Mouse (Mus musculus) stomach, embryonic 15.5 days (tissue): ENCODE measurements around the gene Tlr7. TPM values are rescaled to one million over a fixed set of nuclear protein-coding genes. Genes with fewer than 3 reads are reported as not detected.
"Not testable (repeated sequence)": the region's sequence is repeated elsewhere in the genome, so short reads cannot be mapped to it uniquely, and the experiment has no call there.

ENCODE experiments used
- ATAC-seq: fragments of 200-750 bp; cut with Nextera tagmentation; 2 replicates; pipeline ENCODE4 v1.8.0; 2017; ENCODE audit warnings: low read depth, moderate number of reproducible peaks, moderate TSS enrichment; ENCODE audit not compliant: insufficient read depth, low FRiP score
- H3K27ac ChIP-seq: fragments of 300-500 bp; sonication (generic); 2 replicates; pipeline ENCODE4 v1.5.1; 2015; ENCODE audit warnings: mild to moderate bottlenecking, inconsistent platforms
- H3K27me3 ChIP-seq: fragments of 300-500 bp; sonication (generic); replicated peaks from 2 replicates; pipeline ENCODE4 v1.6.1; 2015; ENCODE audit warnings: inconsistent platforms
- H3K36me3 ChIP-seq: fragments of 300-500 bp; sonication (generic); 2 replicates; pipeline ENCODE4 v1.6.1; 2015; ENCODE audit warnings: inconsistent platforms
- H3K4me1 ChIP-seq: fragments of 300-500 bp; sonication (generic); 2 replicates; pipeline ENCODE4 v1.6.1; 2015; ENCODE audit warnings: inconsistent platforms
- H3K4me2 ChIP-seq: fragments of 300-500 bp; sonication (generic); 2 replicates; pipeline ENCODE4 v1.6.1; 2015; ENCODE audit warnings: mild to moderate bottlenecking, inconsistent platforms
- H3K4me3 ChIP-seq: fragments of 300-500 bp; sonication (generic); replicated peaks from 2 replicates; pipeline ENCODE4 v1.5.1; 2015; ENCODE audit warnings: inconsistent platforms
- H3K9ac ChIP-seq: fragments of 300-500 bp; sonication (generic); 2 replicates; pipeline ENCODE4 v1.6.1; 2015; ENCODE audit warnings: inconsistent platforms
- H3K9me3 ChIP-seq: fragments of 300-500 bp; sonication (generic); 2 replicates; pipeline ENCODE4 v1.6.1; 2016; ENCODE audit warnings: inconsistent platforms
- WGBS: fragments of 180-500 bp; shearing (Covaris S2); methylation state at CpG from one replicate; pipeline ENCODE4 v1.1.7; 2015; 5-methylcytosine and 5-hydroxymethylcytosine counted together
- polyA plus RNA-seq: library from polyadenylated mRNA; unstranded; fragments of >200 nt; fragmentation: Nextera tagmentation; extraction: Ambion mirVana; gene quantifications from 2 replicates; pipeline ENCODE4 v1.2.1, GENCODE M21; 2015

Gene Tlr7
- polyA plus RNA-seq, 1 experiment from 2014 or later: 0.81 TPM

DNA sequence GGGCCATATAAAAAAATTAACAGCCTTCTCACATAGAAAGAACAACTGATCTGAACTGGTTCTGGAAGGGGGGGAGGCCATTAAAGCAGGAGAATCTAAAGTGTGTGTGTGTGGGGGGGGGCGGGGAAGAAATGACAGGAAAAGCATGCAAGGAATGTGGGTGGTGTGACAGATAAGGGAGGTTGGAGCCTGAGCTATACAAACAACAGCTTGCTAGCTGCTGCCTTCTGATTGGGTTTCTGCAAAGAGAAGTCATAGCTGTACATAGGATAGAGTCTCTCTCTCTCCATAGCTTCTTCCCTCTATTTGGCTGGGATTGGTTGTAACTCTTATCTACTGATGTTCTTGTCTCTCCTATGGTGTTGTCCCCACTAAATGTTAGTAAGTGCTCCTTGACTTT, 2.2 kb upstream of the Tlr7 start:
- no peak overlapping the region for H3K27ac ChIP-seq
- 55% methylated on average over 1 of the region's 1 CpGs for WGBS

DNA sequence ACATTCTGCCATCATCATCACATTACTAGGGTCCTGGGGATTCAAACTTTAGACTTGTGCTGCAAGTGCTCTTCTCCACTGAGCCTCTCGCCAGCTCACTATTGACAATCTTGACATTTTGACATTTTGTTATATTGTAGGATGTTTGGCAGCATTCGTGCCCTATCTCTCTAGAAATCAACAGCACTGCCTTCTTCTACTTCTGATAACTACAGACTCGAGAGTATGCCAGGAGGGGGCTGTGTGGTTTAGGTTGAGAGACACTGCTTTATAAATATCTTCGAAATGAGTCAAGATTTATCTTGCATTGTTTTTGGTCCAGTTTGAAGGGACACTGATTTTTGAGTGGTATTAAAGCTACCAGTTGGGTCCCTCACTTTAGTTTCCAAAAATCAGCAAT, 635 bp upstream of the Tlr7 start:
- no peaks in the 10 kb centered on the region for H3K27me3 ChIP-seq
- H3K9me3 ChIP-seq: no peaks in the 10 kb centered on the region
- H3K4me1 ChIP-seq: no peaks in the 10 kb centered on the region
- ATAC-seq: no peak
- H3K27ac ChIP-seq: no peak overlapping the region
- no peak overlapping the region for H3K4me3 ChIP-seq
- H3K9ac ChIP-seq: no peak overlapping the region
- WGBS: 59% methylated on average over 4 of the region's 4 CpGs
- no peaks in the 10 kb centered on the region for H3K36me3 ChIP-seq
- H3K4me2 ChIP-seq: no peak overlapping the region

More for the DNA sequence above, 2.2 kb upstream of the Tlr7 start:
- H3K4me1 ChIP-seq: no peaks in the 10 kb centered on the region
- no peaks in the 10 kb centered on the region for H3K27me3 ChIP-seq
- no peak overlapping the region for H3K4me3 ChIP-seq
- no peak for ATAC-seq
- no peaks in the 10 kb centered on the region for H3K36me3 ChIP-seq
- no peaks in the 10 kb centered on the region for H3K9me3 ChIP-seq
- H3K4me2 ChIP-seq: no peak overlapping the region
- no peak overlapping the region for H3K9ac ChIP-seq

DNA sequence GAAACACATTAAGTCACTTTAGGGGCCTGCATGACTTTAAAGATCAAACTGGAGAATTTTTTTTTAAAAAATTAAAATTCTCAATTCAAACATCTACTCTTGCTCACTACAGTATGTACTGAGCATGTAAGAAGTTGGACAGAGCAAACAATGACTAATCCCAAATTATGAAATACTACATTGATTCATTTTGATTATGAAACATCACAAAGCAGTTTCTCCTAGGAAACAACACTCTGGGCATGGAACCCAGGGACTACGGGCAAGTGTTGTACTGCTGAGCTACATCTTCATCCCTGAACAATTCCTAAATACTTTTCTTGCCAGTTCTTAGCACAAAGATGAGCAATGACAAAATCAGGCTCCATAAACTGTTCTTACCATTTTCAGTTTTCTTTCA, 738 bp downstream of the Tlr7 start:
- Histone ChIP-seq H3K27ac (no peak overlapping the region), H3K4me1 (no peaks in the 10 kb centered on the region), H3K9ac (no peak overlapping the region), H3K4me2 (no peak overlapping the region), H3K9me3 (no peaks in the 10 kb centered on the region), H3K4me3 (no peak overlapping the region), H3K27me3 (no peaks in the 10 kb centered on the region), H3K36me3 (no peaks in the 10 kb centered on the region)
- 82% methylated on average over 1 of the region's 1 CpGs for WGBS
- ATAC-seq: no peak

DNA sequence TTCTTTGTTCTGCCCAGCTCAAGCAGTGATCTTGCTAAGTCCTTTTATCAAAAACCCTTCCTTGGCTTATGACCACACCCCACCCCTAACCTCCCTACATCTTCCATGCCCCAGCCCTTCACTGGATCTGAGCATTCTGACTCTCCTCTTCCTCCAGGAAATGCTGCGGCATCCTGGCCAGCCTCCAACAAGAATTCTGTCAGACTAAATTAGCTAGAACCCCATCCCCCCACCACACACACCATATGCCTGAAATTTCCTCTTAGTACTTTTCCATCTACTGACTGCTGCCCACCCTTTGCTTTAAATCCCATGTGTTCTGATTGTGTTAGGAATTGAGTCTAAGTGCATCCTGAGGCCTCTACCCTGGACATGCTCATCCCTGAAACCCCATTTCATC, 1.3 kb downstream of the Tlr7 start:
- H3K27me3 ChIP-seq: no peaks in the 10 kb centered on the region
- no peaks in the 10 kb centered on the region for H3K36me3 ChIP-seq
- WGBS: 75% methylated on average over 1 of the region's 1 CpGs
- H3K4me3 ChIP-seq: no peak overlapping the region
- no peak overlapping the region for H3K27ac ChIP-seq
- no peaks in the 10 kb centered on the region for H3K4me1 ChIP-seq
- no peak for ATAC-seq
- H3K9me3 ChIP-seq: no peaks in the 10 kb centered on the region
- no peak overlapping the region for H3K9ac ChIP-seq
- H3K4me2 ChIP-seq: no peak overlapping the region

DNA sequence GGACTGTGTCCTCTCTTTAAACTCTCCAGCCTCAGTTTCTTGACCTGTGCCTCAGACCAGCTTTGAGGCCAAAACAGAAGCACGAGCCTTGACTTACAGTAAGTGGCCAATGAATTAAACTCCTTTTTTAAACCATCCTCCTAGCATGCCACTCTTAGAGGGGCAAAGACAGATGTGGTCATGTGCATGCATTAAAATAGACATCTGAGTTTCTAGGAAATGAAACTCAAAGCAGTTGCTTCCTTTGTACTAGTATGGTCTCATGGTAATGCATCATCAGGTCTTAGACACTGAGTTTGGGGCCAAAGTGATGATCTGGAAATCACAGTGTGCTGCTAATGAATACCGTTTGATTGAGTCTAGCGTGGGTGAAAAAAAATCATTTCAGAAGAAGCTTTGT, 1.8 kb downstream of the Tlr7 start:
- H3K27ac ChIP-seq: no peak overlapping the region
- whole genome bisulfite sequencing: 88% methylated on average over 3 of the region's 3 CpGs
- no peak for ATAC-seq
- H3K4me3 ChIP-seq: no peak overlapping the region
- no peak overlapping the region for H3K9ac ChIP-seq
- no peaks in the 10 kb centered on the region for H3K4me1 ChIP-seq
- H3K4me2 ChIP-seq: no peak overlapping the region
- H3K27me3 ChIP-seq: no peaks in the 10 kb centered on the region
- no peaks in the 10 kb centered on the region for H3K36me3 ChIP-seq
- H3K9me3 ChIP-seq: no peaks in the 10 kb centered on the region

DNA sequence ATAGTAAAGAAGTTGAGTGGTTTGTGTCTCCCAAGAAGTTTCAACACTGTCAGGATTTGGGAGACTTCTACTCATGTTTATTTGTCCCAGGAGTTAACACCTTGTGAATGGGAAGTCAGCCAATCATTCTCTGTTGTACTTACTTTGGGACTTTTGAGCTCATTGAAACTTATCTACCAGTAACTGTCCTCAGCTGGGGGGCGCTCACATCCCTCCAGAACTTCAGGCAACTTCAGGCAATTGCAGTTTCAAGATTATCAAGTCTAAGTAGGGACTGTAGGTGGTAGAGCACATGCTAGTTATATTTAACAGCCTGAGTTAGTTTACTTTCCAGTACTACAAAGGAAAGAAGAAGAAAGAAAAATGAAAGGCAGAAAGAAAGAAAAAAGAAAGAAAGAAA, 6.6 kb downstream of the Tlr7 start:
- no peaks in the 10 kb centered on the region for H3K27me3 ChIP-seq
- no peak overlapping the region for H3K27ac ChIP-seq
- WGBS: 56% methylated on average over 1 of the region's 1 CpGs
- ATAC-seq: no peak
- no peak overlapping the region for H3K9ac ChIP-seq
- no peak overlapping the region for H3K4me2 ChIP-seq
- no peaks in the 10 kb centered on the region for H3K36me3 ChIP-seq
- no peaks in the 10 kb centered on the region for H3K4me1 ChIP-seq
- H3K9me3 ChIP-seq: no peaks in the 10 kb centered on the region
- H3K4me3 ChIP-seq: no peak overlapping the region

DNA sequence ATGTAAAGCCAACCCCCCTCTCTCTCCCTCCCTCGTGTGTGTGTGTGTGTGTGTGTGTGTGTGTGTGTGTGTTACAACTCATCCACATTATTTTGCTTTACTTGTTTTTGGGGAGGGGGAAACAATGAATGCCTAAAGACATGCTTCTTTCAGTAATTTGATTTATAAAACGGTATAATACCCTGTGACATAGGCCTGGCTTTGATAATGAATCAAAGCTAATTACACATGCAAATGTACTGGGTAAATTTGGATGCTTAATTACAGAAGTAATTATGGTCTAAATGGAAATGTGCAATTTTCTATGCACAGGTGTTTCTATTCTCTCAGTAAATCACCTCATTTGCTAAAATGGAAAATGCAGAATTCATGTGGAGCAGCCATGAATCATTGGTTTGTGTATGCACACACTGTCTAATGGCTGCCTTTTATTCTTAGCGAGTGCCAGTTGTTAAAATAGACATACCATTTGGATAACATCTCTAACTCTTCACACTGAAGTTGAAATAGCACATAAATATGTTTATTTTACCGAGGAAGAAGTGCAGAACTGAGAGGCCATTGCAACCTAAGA, 9.0 kb downstream of the Tlr7 start:
- no peak overlapping the region for H3K27ac ChIP-seq
- H3K9me3 ChIP-seq: no peaks in the 10 kb centered on the region
- H3K36me3 ChIP-seq: no peaks in the 10 kb centered on the region
- H3K27me3 ChIP-seq: 0 out of 2 replicates have a peak, but pooled peaks cover 2% of the 10 kb centered on the region
- WGBS: 59% methylated on average over 4 of the region's 4 CpGs
- H3K4me2 ChIP-seq: no peak overlapping the region
- no peaks in the 10 kb centered on the region for H3K4me1 ChIP-seq
- H3K9ac ChIP-seq: no peak overlapping the region
- no peak overlapping the region for H3K4me3 ChIP-seq
- ATAC-seq: no peak

DNA sequence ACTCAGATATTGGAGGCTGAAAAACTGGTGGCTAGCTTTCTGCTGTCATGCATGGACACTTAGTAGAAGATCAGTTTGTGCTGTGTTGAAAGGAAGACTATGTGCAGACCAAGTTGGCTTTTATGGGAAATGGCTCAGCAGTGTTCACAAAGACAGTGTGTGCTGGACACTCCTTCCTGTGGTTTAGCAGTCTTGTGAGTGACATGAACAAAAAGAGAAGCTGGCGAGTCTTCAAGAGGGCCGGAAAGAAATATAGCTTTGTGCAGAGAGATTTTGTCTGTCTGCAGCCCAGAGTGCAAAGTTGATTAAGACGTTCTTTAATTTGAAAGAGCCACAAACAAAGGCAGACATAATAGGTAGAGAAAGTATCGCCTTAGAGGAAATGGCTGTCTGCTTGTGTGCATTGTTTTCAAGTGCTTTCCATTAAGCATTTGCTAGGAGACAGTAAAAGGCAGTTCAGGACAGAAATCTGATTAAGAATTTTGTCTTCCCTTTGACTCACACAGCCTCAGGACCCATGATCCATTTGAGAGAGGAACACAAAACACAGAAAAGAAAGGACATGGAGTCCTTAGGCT, 11.4 kb downstream of the Tlr7 start:
- no peak overlapping the region for H3K4me2 ChIP-seq
- no peaks in the 10 kb centered on the region for H3K9me3 ChIP-seq
- H3K9ac ChIP-seq: no peak overlapping the region
- no peaks in the 10 kb centered on the region for H3K4me1 ChIP-seq
- no peak for ATAC-seq
- WGBS: 59% methylated on average over 4 of the region's 4 CpGs
- H3K27me3 ChIP-seq: 0 out of 2 replicates have a peak, but pooled peaks cover 2% of the 10 kb centered on the region
- no peak overlapping the region for H3K4me3 ChIP-seq
- no peaks in the 10 kb centered on the region for H3K36me3 ChIP-seq
- no peak overlapping the region for H3K27ac ChIP-seq

DNA sequence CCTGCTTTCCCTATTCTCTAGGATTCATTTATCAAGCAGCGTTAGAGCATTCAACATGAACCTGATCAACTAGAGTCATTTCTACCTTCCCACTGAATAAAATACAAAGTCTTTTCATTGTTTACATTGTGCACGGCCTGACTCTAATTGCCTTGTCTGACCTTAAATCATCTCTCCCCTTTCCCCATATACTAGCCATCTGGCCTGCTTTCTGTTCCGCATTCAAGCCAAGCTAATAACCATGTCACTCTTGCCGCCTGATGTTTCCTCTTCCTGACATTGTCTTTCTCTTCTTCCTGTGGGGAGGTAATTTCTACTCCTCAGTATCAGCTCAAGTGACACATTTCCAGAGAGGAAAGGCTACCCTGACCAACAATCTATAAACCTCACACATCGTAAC, 14.6 kb downstream of the Tlr7 start:
- no peak for ATAC-seq
- H3K36me3 ChIP-seq: no peaks in the 10 kb centered on the region
- H3K4me1 ChIP-seq: no peaks in the 10 kb centered on the region
- 59% methylated on average over 5 of the region's 5 CpGs for WGBS
- H3K27me3 ChIP-seq: 0 out of 2 replicates have a peak, but pooled peaks cover 2% of the 10 kb centered on the region
- H3K9me3 ChIP-seq: no peaks in the 10 kb centered on the region
- H3K27ac ChIP-seq: no peak overlapping the region
- no peak overlapping the region for H3K4me2 ChIP-seq
- H3K4me3 ChIP-seq: no peak overlapping the region
- no peak overlapping the region for H3K9ac ChIP-seq

DNA sequence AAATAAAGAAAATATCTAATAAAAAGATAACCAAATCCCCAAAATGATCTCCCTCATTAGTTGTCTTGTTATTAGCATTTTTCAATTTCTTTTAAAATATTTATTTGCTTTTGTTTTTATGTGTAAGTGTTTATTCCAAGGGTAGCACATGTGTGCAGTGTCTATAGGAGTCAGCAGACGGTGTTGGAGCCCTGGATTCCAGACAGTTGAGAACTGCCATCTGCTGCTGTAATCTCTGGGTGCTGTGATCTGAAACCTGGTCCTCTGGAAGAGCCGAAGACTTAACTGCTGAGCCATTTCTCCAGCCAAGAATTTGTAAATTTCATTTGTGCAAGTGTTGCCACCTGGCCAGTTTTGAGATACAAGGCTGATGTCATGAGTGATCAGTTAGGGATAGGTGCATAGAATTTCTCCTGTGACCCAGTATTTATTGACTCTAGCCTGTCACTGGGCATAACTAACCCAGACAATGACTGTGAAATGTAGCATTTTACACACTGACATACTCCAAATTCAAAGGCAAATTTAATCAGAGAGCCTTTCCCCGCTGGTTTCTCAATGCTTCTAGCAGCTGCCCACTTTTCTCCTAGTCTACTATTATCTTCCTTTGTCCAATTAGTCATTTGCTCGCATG, 15.1 kb downstream of the Tlr7 start:
- no peak overlapping the region for H3K9ac ChIP-seq
- H3K4me3 ChIP-seq: no peak overlapping the region
- H3K9me3 ChIP-seq: no peaks in the 10 kb centered on the region
- H3K4me1 ChIP-seq: no peaks in the 10 kb centered on the region
- 69% methylated on average over 4 of the region's 4 CpGs for WGBS
- H3K27ac ChIP-seq: no peak overlapping the region
- no peaks in the 10 kb centered on the region for H3K36me3 ChIP-seq
- ATAC-seq: no peak
- no peak overlapping the region for H3K4me2 ChIP-seq
- H3K27me3 ChIP-seq: 0 out of 2 replicates have a peak, but pooled peaks cover 2% of the 10 kb centered on the region

DNA sequence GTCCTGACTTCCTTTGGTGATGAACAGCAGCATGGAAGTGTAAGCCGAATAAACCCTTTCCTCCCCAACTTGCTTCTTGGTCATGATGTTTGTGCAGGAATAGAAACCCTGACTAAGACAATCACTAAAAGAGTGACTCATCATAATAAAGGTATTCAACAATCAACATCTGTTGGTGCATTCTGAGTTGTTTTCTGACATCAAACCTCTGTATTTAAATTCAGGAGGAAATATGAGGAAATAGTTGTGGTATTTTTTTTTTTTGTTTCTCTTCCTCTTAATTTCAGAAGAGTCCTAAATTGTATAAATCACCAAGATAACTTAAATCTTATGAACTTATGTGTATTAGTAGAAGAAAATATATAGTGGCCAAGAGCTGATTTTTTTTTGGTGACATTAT, 28.3 kb downstream of the Tlr7 start:
- not testable (repeated sequence) for H3K4me3 ChIP-seq, H3K4me2 ChIP-seq, ATAC-seq, H3K27ac ChIP-seq, H3K36me3 ChIP-seq, H3K4me1 ChIP-seq, H3K9ac ChIP-seq, H3K9me3 ChIP-seq, H3K27me3 ChIP-seq
- WGBS: 91% methylated on average over 1 of the region's 1 CpGs

DNA sequence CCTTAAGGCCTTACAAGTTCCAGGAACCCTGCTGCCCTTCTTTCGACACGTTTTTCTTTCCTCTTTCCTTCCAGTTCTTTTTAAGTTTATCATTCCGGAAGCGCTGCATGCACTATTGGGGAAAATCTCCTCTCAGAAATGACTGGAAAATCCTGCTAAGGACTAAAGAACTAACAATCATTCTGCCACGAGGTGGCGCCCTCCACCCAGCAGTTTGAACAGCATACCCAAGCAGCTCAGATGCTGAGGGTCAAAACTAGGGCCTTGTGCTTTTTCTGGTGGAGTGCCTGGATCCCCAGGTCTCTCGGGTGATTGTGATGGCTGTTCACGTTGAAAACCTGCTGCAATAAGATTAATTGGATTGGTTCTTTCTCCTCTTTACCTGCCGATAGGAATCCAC, 53.4 kb downstream of the Tlr7 start:
- Histone ChIP-seq H3K27ac (no peak overlapping the region), H3K4me2 (peak overlapping the region; percentile 36; the same call in 1 of the 2 replicates), H3K27me3 (no peaks in the 10 kb centered on the region), H3K4me1 (no peaks in the 10 kb centered on the region), H3K9ac (no peak overlapping the region), H3K4me3 (peak overlapping the region; percentile 26; the same call in 1 of the 2 replicates), H3K36me3 (no peaks in the 10 kb centered on the region), H3K9me3 (no peaks in the 10 kb centered on the region)
- no peak for ATAC-seq
- WGBS: 18% methylated on average over 9 of the region's 9 CpGs
